Mouse (Mus musculus) intestine, embryonic 14.5 days (tissue): ENCODE measurements at regions not wholly inside any gene's neighbourhood (a gene's known extent, or its start where the extent isn't known, plus 50 kb on each side); places are given as distances from the start of the nearest gene placed in this dataset.

Experiments
- ATAC-seq: fragments of 200-750 bp; cut with Nextera tagmentation; replicated peaks from 2 replicates; pipeline ENCODE4 v1.8.0; 2017; ENCODE audit warnings: low read depth, moderate number of reproducible peaks, moderate TSS enrichment, moderate library complexity; ENCODE audit not compliant: low FRiP score, low TSS enrichment
- DNase-seq: peaks from one replicate; pipeline ENCODE4 v3.0.0-alpha.2; 2018; ENCODE audit warnings: low spot score
- H3K27ac ChIP-seq: fragments of 300-500 bp; sonication (generic); 2 replicates; pipeline ENCODE4 v1.5.1; 2014; ENCODE audit warnings: low read depth, mild to moderate bottlenecking, control low read depth
- H3K27me3 ChIP-seq: fragments of 300-500 bp; sonication (generic); replicated peaks from 2 replicates; pipeline ENCODE4 v1.6.1; 2014; ENCODE audit warnings: low read length, control low read depth; ENCODE audit not compliant: control insufficient read depth, insufficient read depth
- H3K36me3 ChIP-seq: fragments of 300-500 bp; sonication (generic); 2 replicates; pipeline ENCODE4 v1.6.1; 2014; ENCODE audit warnings: low read length, control low read depth; ENCODE audit not compliant: control insufficient read depth, insufficient read depth
- H3K4me1 ChIP-seq: fragments of 300-500 bp; sonication (generic); replicated peaks from 2 replicates; pipeline ENCODE4 v1.6.1; 2014; ENCODE audit warnings: low read length, control low read depth, mixed read lengths; ENCODE audit not compliant: control insufficient read depth, insufficient read depth
- H3K4me2 ChIP-seq: fragments of 300-500 bp; sonication (generic); 2 replicates; pipeline ENCODE4 v1.6.1; 2014; ENCODE audit warnings: low read length
- H3K4me3 ChIP-seq: fragments of 300-500 bp; sonication (generic); 2 replicates; pipeline ENCODE4 v1.5.1; 2014; ENCODE audit warnings: low read depth, low read length, control low read depth, mixed read lengths
- H3K9ac ChIP-seq: fragments of 300-500 bp; sonication (generic); 2 replicates; pipeline ENCODE4 v1.6.1; 2014; ENCODE audit warnings: mild to moderate bottlenecking, low read length
- H3K9me3 ChIP-seq: fragments of 300-500 bp; sonication (generic); 2 replicates; pipeline ENCODE4 v1.6.1; 2016; ENCODE audit warnings: low read length, control low read depth; ENCODE audit not compliant: control insufficient read depth
- WGBS: fragments of 180-500 bp; shearing (Covaris S2); extraction: QIAGEN DNeasy Blood & Tissue Kit; methylation state at CpG from one replicate; pipeline ENCODE4 v1.1.7; 2014; 5-methylcytosine and 5-hydroxymethylcytosine counted together

GRCm38 (mm10) chr4:75561792-75562191 is 283.7 kb upstream of the Dmac1 start:
- WGBS, result 29% methylated on average over 1 of the region's 1 CpGs
- H3K27ac ChIP-seq, result no peak overlapping the region
- no peak overlapping the region for H3K4me2 ChIP-seq
- H3K4me1 ChIP-seq, result no peaks in the 10 kb centered on the region; the same call in 1 of the 2 replicates
- no peak overlapping the region for H3K9ac ChIP-seq
- ATAC-seq (no peak), DNase-seq (no peak)
- no peaks in the 10 kb centered on the region for H3K36me3 ChIP-seq
- H3K4me3 ChIP-seq, result no peak overlapping the region
- H3K27me3 ChIP-seq, result no peaks in the 10 kb centered on the region
- H3K9me3 ChIP-seq, result no peaks in the 10 kb centered on the region

DNA sequence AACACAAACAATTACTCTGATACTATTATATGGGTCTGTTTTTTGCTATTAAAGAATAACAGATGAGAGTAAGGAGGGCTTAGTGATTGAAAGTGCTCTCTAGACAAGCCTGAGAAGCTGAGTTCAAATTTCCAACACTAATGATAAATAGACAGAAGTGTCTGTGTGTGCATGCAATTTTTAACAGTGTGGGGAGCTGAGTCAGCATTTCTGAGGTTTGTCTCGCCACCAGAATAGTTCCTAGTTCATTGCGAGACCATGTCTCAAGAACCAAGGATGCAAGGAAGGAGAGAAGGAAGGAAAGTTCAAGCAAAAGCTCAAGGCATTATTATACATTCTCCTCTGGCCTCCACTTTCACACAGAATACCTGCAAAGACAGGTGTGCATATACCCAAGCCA is 259.7 kb upstream of the Dmac1 start:
- ATAC-seq (no peak), DNase-seq (no peak)
- Histone ChIP-seq H3K36me3 (no peaks in the 10 kb centered on the region), H3K9me3 (no peaks in the 10 kb centered on the region), H3K27me3 (no peaks in the 10 kb centered on the region), H3K4me2 (no peak overlapping the region), H3K27ac (no peak overlapping the region), H3K4me1 (no peaks in the 10 kb centered on the region), H3K4me3 (no peak overlapping the region), H3K9ac (no peak overlapping the region)
- WGBS, result 88% methylated on average over 2 of the region's 2 CpGs

DNA sequence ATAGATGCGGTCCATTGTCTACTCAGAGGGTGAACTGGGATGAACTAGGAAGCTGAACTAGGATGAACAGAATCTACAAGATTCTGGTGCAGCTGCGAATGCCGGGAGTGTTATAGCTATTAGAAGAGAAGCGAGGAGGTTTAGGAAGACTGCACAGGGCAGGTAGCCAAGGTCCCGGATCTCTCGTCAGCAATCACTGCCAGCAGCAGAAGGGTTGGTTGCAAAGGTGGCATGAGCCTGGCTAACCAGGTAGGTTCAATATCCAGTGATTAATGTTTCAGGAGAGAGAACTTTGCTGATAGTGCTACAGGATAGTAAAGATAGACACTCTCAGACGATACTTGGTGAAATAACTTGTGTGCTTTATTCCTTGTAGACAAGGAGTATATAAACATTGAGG is 257.0 kb upstream of the Dmac1 start:
- DNase-seq (no peak), ATAC-seq (no peak)
- no peaks in the 10 kb centered on the region for H3K27me3 ChIP-seq
- H3K27ac ChIP-seq, result no peak overlapping the region
- H3K4me1 ChIP-seq, result no peaks in the 10 kb centered on the region
- H3K36me3 ChIP-seq, result no peaks in the 10 kb centered on the region
- WGBS, result 88% methylated on average over 7 of the region's 7 CpGs
- H3K9me3 ChIP-seq, result no peaks in the 10 kb centered on the region
- H3K9ac ChIP-seq, result no peak overlapping the region
- H3K4me2 ChIP-seq, result no peak overlapping the region
- H3K4me3 ChIP-seq, result no peak overlapping the region

- DNase-seq (no peak), ATAC-seq (no peak)
- H3K9me3 ChIP-seq, result no peaks in the 10 kb centered on the region
- WGBS, result 81% methylated on average over 2 of the region's 2 CpGs
- no peak overlapping the region for H3K9ac ChIP-seq
- H3K4me2 ChIP-seq, result no peak overlapping the region
- H3K27me3 ChIP-seq, result no peaks in the 10 kb centered on the region
- H3K36me3 ChIP-seq, result no peaks in the 10 kb centered on the region
- H3K27ac ChIP-seq, result no peak overlapping the region
- H3K4me3 ChIP-seq, result no peak overlapping the region
- H3K4me1 ChIP-seq, result no peaks in the 10 kb centered on the region
Measured at GRCm38 (mm10) chr4:75529607-75530006, 251.5 kb upstream of the Dmac1 start.

DNA sequence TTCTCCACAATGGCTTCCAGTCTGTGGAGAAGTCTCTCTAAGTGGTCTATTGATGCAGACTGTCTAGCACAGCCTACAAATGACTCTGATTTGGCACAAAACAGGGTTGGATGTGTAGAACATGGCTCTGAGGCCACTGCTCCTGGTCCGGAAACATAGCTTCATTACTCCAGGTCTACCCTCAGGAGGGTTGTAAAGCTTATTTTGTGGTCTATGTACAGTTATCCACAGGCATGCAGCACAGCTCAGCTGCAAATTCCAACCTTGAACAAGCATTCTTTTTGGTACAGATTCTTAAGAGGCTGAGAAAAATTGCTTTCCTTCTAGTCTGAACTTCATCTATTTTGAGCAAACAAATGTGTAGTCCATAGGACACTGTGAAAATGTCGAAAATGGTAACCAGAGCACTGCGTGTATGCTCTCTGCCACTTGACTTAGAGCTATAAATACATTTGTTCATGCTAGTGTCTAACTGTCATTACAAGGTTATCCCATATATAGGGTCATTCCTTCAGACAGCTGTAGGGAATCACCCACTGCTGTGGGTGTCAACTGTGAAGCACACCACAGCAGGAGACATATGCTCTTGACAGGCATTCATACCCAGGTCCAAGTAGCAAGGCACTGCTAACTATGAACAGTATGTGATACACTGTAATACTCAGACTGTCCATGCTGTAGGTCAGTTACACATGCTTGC is 239.5 kb upstream of the Dmac1 start:
- Histone ChIP-seq H3K4me2 (no peak overlapping the region), H3K9ac (no peak overlapping the region), H3K9me3 (no peaks in the 10 kb centered on the region), H3K36me3 (no peaks in the 10 kb centered on the region), H3K27ac (no peak overlapping the region), H3K4me3 (no peak overlapping the region), H3K4me1 (no peaks in the 10 kb centered on the region), H3K27me3 (no peaks in the 10 kb centered on the region)
- WGBS, result 75% methylated on average over 3 of the region's 3 CpGs
- ATAC-seq, result no peak
- no peak for DNase-seq
